Mouse (Mus musculus) liver, embryonic 14.5 days (tissue): ENCODE data around the gene Eif1b.

Experiments
- CTCF ChIP-seq: IDR thresholded peaks from 2 replicates; pipeline ENCODE4 v1.5.1; 2016; ENCODE audit warnings: antibody characterized with exemption, low read depth, control low read depth
- EP300 ChIP-seq: IDR thresholded peaks from 2 replicates; pipeline ENCODE4 v1.6.1; 2016; ENCODE audit warnings: antibody characterized with exemption, low read depth

GRCm38 (mm10) chr9:120491509-120491908 is 523 bp upstream of the Eif1b start:
- peak; percentile 10; the same call in 1 of the 2 replicates for TF ChIP-seq CTCF
- TF ChIP-seq EP300 = no peak
